Mouse (Mus musculus) layer of hippocampus, postnatal 25 days (tissue): ENCODE measurements around the gene Tecpr2. TPM values are rescaled to one million over a fixed set of nuclear protein-coding genes. Genes with fewer than 3 reads are reported as not detected.

Source experiments
- DNase-seq, 2 experiments: peaks; one replicate each; pipeline ENCODE4 v3.0.0; 2022; ENCODE audit warnings: mixed read lengths in 2 of 2, low spot score in 1 of 2; ENCODE audit errors: extremely low spot score in 1 of 2
- total RNA-seq, 2 experiments: library from RNA; stranded (reverse); gene quantifications; 2 replicates each; pipeline ENCODE4 v1.2.3; 2021

The Tecpr2 gene
- total RNA-seq, 2 experiments from 2014 or later, result 40.5 to 41.4 TPM

GRCm38 (mm10) chr12:110975838-110976468 is 86.9 kb downstream of the Tecpr2 start:
- DNase-seq, result no peak

DNA sequence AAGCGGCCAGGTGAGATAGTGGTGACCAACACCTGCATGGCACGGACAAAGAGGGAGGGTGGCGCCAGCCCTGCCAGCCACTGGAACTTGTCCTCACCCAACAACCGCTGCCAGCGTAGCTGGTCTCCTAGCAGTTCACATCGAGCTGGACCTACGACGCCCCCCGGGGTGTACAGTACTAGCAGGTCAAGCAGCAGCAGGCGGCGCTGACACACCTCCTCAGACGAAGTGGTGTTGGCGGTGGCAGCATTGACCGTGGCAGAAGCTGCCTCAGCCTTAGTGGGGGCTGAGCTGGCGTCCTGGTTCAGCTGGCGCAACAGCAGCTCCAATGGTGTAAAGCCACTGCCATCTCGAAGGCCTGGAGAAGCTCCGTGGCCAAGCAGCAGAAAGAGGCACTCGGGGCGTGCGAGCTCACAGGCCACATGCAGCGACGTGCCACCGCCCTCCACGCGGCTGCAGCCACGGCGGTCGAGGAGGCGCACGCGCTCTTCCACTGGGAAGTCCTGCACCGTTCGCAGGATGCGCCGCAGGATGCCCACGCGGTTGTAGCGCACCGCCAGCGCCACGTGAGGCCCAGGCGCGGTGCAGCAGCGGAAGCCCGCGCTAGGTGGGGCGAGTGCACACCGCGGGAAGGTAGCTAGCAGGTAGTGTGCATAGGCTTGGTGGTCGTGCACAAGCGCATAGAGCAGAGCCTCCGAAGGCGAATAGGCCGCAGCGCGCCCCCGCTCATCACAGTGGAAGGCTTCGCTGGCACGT is 87.7 kb downstream of the Tecpr2 start:
- no peak for DNase-seq

GRCm38 (mm10) chr12:110977345-110977733 is 88.3 kb downstream of the Tecpr2 start:
- DNase-seq, result no peak

DNA sequence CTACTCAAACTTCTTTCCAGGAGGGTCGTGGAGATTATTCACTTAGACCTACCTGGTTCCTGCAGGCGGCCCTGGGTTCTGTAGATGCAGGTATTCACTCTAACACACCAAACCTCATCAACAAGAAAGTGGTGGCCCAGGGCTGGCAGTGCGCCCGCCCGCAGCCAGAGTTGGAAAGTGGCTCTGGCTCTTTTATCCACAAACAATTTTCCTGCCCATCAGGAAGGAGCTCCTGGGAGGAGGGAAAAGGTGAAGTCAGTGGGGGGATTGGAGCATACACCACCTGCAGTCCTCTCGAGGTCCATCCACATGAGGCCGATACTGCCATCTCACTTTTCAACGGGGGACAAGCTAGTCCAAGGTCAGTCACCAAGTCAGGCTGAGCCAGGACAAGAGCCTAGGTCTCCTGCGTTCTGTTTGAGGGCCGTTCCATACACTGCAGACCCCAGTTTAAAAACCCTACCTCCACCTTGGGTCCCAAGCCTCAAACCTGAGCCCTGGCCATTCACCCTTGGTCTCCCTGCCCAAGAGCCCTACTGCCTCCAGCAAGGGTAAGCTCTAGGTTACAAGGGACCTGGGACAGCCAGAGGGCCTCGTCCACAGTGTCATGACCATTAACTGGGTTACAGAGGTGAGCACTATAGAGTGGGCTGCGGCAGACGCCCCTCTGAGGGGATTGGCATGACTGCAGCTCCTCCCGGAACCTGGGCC is 89.0 kb downstream of the Tecpr2 start:
- DNase-seq, result peak in 1 of 2 experiments; percentile 17

GRCm38 (mm10) chr12:110978607-110979406 is 89.7 kb downstream of the Tecpr2 start, which contains the start of gene Ankrd9:
Gene Ankrd9, minus strand, starts transcription at chr12:110979040.
- peak; percentile 89 to 92 for DNase-seq

DNA sequence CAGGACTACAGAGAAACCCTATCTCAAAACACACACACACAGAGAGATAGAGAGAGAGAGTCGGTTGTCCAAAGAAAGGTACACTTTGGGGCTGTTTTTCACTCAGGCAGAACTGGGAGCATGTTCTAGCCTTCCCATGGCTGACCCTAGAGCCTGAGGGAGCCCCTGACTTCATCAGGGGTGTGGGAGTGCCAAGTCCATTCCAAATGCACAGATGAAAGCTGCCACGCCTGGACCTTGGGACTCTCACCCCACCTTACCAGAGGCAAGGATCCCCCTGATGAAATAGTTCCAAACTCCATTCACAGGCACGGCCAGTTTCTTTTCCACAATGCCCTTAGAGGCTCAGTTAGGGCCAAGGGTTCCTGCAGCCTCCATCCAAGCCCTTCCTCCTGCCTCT is 90.7 kb downstream of the Tecpr2 start:
- DNase-seq, result no peak

DNA sequence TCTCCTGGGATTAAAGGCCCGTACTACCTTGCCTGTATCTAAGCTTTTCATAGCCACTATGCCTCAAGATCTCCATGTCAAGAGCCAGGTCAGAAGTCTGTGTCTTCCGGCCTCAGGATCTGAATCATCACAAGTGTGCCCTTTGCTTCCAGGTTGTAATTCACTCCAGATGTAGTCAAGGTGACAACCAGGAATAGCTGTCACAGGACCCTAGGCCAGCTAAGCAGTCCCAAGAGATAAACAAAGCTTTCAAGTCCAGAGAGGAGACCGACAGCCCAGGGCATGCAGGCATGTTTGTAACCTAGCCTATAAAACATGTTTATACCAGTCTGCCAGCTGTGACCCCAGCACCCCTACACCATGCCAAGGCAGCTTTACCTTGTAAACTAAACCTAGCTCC is 92.7 kb downstream of the Tecpr2 start:
- DNase-seq, result no peak

DNA sequence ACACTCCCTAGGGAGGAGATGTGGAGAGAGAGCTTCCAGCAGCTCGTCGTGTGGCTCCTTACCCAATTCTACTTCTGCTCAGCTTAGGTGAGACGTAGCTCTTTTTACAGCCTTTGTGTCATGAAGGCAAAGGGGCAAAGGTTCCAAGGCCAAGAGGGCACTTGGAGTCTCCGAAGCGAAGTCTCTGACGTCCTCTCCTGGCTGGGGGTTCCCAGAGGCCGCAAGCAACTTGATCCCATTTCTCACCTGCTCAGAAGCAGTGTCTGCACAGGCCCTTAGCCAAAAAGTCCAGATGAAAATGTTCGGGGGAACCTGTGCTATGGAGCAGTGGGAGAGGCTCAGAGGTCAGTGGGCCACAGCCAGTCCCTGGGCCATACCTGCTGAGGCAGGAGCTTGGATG is 94.0 kb downstream of the Tecpr2 start:
- no peak for DNase-seq

GRCm38 (mm10) chr12:110983714-110984113 is 94.7 kb downstream of the Tecpr2 start:
- DNase-seq, result no peak

DNA sequence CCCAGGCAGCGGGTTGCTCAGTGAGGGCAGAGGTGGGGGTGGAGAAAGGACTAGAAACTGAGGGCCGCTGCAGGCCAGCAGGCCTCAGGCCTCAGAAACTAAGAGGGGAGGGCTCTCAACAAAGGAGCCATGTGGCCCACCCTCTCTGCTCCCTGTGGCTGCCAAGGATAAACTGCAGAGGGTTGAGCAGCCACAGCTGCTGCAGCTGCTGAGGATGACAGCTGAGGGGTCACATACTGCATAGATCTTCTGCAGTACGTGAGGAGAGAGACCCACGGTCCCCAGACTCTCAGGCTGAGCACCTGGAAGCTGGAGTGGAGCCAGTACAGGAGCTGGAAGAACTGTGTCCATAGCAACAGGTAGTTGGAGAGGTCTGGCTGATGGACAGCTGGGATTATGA is 95.5 kb downstream of the Tecpr2 start:
- DNase-seq, result no peak

- no peak for DNase-seq
Measured at GRCm38 (mm10) chr12:110985141-110985540, 96.1 kb downstream of the Tecpr2 start.

DNA sequence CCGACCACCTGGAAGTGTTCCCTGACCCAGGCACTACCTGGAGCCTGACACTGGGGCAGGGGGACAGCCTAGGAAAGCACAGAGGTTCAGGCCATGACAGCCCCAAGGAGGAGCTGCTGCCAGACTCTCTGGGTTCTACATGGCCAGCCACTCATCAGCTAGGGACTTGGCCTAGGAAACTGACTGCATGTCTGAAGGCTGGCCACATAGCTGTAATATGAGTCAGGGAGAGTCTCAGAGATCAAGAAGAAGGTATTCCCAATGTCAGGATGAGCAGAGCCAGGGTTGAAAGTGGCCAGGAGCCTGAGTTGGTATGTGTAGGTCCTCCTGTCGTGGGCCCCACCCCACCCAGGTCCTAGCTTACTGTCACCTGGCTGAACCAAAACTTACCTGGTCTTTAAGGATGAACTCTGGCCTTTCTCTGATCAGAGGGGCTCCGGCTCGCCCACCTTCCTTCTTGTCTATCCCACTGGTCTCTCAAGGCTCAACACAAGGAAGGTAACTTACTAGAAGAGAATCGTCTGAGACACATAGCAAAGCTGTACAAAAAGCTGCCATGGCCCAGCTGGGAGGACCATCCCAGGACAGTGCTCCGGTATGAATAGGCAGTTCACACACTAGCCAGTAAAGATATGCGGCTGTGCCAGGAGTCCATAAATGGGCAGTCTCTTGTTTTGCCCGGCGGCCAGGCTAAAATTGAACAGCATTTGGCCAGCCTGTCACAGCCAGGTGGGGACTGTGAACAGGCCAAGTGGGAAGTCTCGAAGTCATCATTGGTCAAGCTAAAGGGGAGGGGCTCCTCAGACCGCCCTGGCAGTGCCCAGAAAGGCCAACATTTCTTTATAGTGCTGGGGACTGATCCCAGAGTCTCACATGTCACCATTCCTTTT is 97.7 kb downstream of the Tecpr2 start:
- no peak for DNase-seq

DNA sequence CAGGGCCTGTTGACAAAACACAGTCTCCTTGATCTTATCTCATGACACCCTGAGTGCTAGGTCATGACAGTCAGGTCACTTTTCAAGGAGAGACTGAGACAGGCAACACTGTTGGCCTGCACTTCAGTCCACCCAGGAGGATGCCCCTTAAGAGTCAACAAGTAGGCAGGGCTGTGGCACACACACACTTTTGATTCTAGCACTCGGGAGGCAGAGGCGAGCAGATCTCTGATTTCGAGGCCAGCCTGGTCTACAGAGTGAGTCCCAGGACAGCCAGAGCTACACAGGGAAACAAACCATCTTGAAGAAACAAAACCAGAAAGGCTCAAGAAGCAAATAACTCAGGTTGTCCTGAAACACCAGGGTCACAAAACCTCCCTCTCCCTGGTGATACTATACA is 100.3 kb downstream of the Tecpr2 start:
- no peak for DNase-seq

DNA sequence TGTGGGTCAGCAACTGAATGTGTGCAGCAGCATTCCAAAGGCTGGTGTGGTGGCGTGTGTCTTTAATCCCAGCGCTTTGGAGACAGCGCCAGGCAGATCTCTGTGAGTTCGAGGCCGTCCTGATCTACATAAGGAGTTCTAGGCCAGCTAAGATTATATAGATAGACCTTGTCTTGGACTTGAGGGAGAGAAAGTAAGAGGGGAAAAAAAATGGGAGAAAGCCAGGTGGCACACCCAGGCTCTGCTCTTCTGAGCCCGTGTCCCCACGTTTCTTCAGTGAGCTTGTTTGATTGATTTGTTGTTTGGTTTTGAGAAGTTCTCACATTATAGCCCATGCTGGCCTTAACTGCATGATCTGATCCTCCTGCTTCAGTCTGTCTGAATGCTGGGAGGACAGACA is 101.4 kb downstream of the Tecpr2 start:
- no peak for DNase-seq

DNA sequence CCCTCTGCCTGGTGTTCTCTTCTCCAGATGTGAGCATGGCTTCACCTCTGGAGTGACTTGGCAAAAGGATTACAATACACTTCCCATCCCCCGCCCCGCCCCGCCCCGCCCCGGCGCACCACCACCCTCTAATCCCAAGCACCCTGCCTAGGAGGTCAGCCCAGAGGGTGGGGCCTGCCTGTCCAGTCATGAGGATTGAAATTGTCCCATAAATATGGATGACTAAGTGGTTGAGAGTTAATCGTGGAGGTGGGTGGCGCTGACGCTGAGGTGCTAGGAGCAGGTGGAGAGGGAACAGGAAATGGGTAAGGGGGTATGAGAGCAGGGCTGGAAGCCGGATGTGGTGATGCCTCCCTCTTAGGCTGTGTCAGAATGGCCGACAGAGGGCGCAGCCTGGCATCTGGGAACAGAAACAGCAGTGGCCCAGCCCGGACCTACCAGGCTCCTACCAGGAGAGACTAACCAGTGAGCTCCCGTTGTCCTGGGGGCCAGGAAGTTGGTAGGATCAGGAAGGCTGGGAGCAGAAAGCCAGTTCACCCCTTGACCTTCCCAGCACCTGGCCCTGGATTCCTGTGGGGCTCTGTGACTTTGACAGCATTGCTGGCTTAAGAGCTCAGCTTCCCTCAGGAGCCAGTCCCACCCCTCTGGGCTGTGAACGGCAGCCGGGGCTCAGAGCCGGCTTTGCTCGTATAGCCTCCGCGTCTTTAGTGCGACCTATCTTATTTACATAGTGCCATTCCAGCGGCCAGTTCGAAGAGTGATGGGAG is 102.5 kb downstream of the Tecpr2 start:
- DNase-seq, result peak; percentile 29 to 55

GRCm38 (mm10) chr12:110992128-110992553 is 103.1 kb downstream of the Tecpr2 start:
- DNase-seq, result peak; percentile 85 to 96

- no peak for DNase-seq
Measured at GRCm38 (mm10) chr12:110992771-110993170, 103.7 kb downstream of the Tecpr2 start.

DNA sequence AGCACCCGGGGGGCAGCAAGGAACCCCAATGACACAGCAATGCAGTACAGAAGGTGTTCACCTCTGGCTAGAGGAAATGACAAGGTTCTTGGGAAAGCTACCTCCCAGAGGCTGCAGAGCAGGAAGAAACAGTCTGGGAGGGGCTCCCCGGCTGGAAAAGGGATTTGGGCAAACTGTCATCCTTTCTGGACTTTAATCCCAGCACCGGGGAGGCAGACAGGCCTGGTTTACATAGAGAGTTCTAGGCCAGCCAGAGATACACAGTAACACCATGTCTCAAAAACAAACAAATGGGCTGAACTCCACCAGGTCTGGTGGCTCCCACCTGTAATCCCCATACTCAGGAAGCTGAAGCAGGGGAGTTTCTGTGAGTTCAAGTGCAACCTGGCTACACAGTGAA is 104.2 kb downstream of the Tecpr2 start:
- DNase-seq, result no peak

DNA sequence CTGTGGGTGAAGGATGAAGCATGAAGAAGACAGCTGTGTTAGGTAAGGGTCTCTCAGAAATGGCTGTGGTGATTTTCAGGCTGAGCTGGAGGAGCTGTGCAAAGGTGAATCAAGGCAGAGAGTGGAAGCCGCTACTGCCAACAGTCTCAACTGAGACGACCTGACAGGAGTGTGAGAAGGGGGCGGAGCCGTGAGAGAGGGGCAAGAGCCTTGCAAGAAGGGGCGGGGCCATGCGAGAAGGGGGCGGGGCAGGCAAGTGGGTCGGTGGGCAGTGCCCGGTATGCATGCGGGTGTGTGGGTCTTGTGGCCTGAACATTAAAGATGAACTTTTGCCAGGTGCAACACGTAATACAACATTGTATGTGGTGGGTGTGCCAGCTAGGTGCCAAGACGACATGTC is 105.6 kb downstream of the Tecpr2 start:
- no peak for DNase-seq
